ENCODE assay signal across 9 mouse cellular contexts in the genomic region with DNA sequence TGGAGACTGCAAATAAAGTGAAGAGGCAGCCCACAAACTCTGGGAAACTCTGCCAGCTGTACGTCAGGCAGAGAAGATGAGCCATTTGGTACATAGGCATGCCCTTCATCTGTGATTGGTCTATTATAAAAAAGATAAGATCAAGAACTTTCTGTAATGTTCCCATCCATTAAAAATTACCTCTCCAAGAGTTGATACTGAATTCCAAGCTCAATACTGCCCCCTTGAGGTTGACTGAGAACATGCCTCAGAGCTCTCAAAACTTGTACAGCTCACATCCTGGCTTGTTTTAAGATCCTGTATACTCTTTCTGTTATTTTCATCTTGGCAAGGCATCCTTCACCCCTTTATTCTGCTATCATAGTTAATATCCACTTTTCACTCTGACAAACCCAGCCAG. TPM values are rescaled to one million over a fixed set of nuclear protein-coding genes. Genes with fewer than 3 reads are reported as not detected.
DNase-seq lines count a peak whose midpoint lies in the region; ATAC-seq and TF ChIP-seq lines count a peak whose summit lies in the region.
"Had no signal": no experiment of that assay in that cellular context is flagged by ENCODE, and none has a peak within 500 bp of the region (broad histone marks: within the 10 kb centered on the region; RNA-seq: fewer than 3 reads in every experiment).

No protein-coding gene starts in this region.

- H3K27ac ChIP-seq in hindbrain, embryonic 11.5 days (ENCODE audit: low read depth, low read length) = no peak overlapping the region
- no peak overlapping the region for H3K27ac ChIP-seq in hindbrain, embryonic 16.5 days (ENCODE audit: low read depth, low read length)
- no peak overlapping the region for H3K27ac ChIP-seq in thymus, adult 2 months (ENCODE audit: control insufficient read depth, insufficient read depth, low read length)
- no peak overlapping the region for H3K27ac ChIP-seq in liver, adult 2 months (replicated peaks; ENCODE audit: insufficient read depth, low read depth, low read length)

- no peak for TF ChIP-seq CTCF in thymus, adult 2 months (IDR thresholded peaks at IDR 0.05; ENCODE audit: borderline replicate concordance, control insufficient read depth, extremely low read depth, insufficient read depth, low read length, poor library complexity)
- peak; percentile 36 for TF ChIP-seq CTCF in liver, adult 2 months (IDR thresholded peaks at IDR 0.05; ENCODE audit: low read depth, low read length)

- H3K9me3 ChIP-seq in hindbrain, embryonic 11.5 days (ENCODE audit: control insufficient read depth, low read length) = no peaks in the 10 kb centered on the region
- H3K9me3 ChIP-seq in hindbrain, embryonic 16.5 days (ENCODE audit: control insufficient read depth, low read length) = no peaks in the 10 kb centered on the region

- no peaks in the 10 kb centered on the region for H3K36me3 ChIP-seq in hindbrain, embryonic 11.5 days (ENCODE audit: control insufficient read depth, insufficient read depth, low read length)
- H3K36me3 ChIP-seq in hindbrain, embryonic 16.5 days (ENCODE audit: control insufficient read depth, insufficient read depth, low read length) = no peaks in the 10 kb centered on the region
- H3K36me3 ChIP-seq in thymus, adult 2 months (ENCODE audit: control insufficient read depth, insufficient read depth, low read length) = no peaks in the 10 kb centered on the region
- no peaks in the 10 kb centered on the region for H3K36me3 ChIP-seq in liver, adult 2 months (ENCODE audit: control insufficient read depth, insufficient read depth, low read length)

- H3K9ac ChIP-seq in hindbrain, embryonic 11.5 days (ENCODE audit: low read depth, low read length) = no peak overlapping the region
- no peak overlapping the region for H3K9ac ChIP-seq in hindbrain, embryonic 16.5 days (ENCODE audit: low read depth, low read length)
- H3K9ac ChIP-seq in liver, adult 2 months (ENCODE audit: low read depth, low read length) = no peak overlapping the region

- H3K27me3 ChIP-seq in hindbrain, embryonic 11.5 days (ENCODE audit: control insufficient read depth, insufficient read depth, low read length) = no peaks in the 10 kb centered on the region
- no peaks in the 10 kb centered on the region for H3K27me3 ChIP-seq in hindbrain, embryonic 16.5 days (replicated peaks; ENCODE audit: control insufficient read depth, insufficient read depth, low read length)
- H3K27me3 ChIP-seq in thymus, adult 2 months (ENCODE audit: control insufficient read depth, insufficient read depth, low read length) = no peaks in the 10 kb centered on the region
- no peaks in the 10 kb centered on the region for H3K27me3 ChIP-seq in liver, adult 2 months (ENCODE audit: control insufficient read depth, insufficient read depth, low read length)

- no peak overlapping the region for H3K4me2 ChIP-seq in hindbrain, embryonic 11.5 days (replicated peaks; ENCODE audit: low read depth, low read length)
- H3K4me2 ChIP-seq in hindbrain, embryonic 16.5 days (ENCODE audit: low read length) = no peak overlapping the region

- no peak overlapping the region for H3K4me3 ChIP-seq in hindbrain, embryonic 11.5 days (ENCODE audit: low read depth, low read length)
- no peak overlapping the region for H3K4me3 ChIP-seq in hindbrain, embryonic 16.5 days (ENCODE audit: low read length)
- no peak overlapping the region for H3K4me3 ChIP-seq in thymus, adult 2 months (ENCODE audit: control insufficient read depth, insufficient read depth, low read length)
- H3K4me3 ChIP-seq in liver, adult 2 months (ENCODE audit: insufficient read depth, low read depth, low read length) = no peak overlapping the region

- H3K79me2 ChIP-seq in liver, adult 2 months (ENCODE audit: control insufficient read depth, insufficient read depth, low read length) = no peaks in the 10 kb centered on the region

- no peak for ATAC-seq in hindbrain, embryonic 11.5 days (ENCODE audit: low FRiP score)
- ATAC-seq in hindbrain, embryonic 16.5 days = no peak

- TF ChIP-seq POLR2A in thymus, adult 2 months (IDR thresholded peaks at IDR 0.05; ENCODE audit: control insufficient read depth, extremely low read depth, insufficient read depth, low read length, poor library complexity) = no peak
- TF ChIP-seq POLR2A in liver, adult 2 months (IDR thresholded peaks at IDR 0.05; ENCODE audit: extremely low read depth, insufficient read depth, low read length) = no peak

- H3K4me1 ChIP-seq in hindbrain, embryonic 11.5 days (replicated peaks; ENCODE audit: control insufficient read depth, insufficient read depth, low read length) = no peaks in the 10 kb centered on the region
- no peaks in the 10 kb centered on the region for H3K4me1 ChIP-seq in hindbrain, embryonic 16.5 days (ENCODE audit: control insufficient read depth, insufficient read depth, low read depth, low read length)
- H3K4me1 ChIP-seq in thymus, adult 2 months (replicated peaks; ENCODE audit: control insufficient read depth, insufficient read depth, low read length) = no peaks in the 10 kb centered on the region
- no peaks in the 10 kb centered on the region for H3K4me1 ChIP-seq in liver, adult 2 months (ENCODE audit: control insufficient read depth, insufficient read depth, low read length)

- WGBS in hindbrain, embryonic 11.5 days = 75% methylated on average over 1 of the region's 1 CpGs
- WGBS in hindbrain, embryonic 16.5 days = 85% methylated on average over 1 of the region's 1 CpGs
- 71% methylated on average over 1 of the region's 1 CpGs for WGBS in thymus, adult 2 months
- 72% methylated on average over 1 of the region's 1 CpGs for WGBS in liver, adult 2 months

- DNase-seq in hindbrain, embryonic 11.5 days (ENCODE audit: low spot score) = peak; percentile 64
- DNase-seq in thymus, adult 2 months = peak; percentile 2
- DNase-seq in thymus, postnatal 36 days = no peak
- DNase-seq in c-Kit-positive CD71-positive TER-119-positive erythroid progenitor cells, embryonic 14.5 days (ENCODE audit: low spot score) = peak; percentile 83
- DNase-seq in liver, adult 2 months (ENCODE audit: extremely low read depth, low read depth, low spot score) = peak; percentile 29
- no peak for DNase-seq in spleen, postnatal 36 days (ENCODE audit: low spot score in 2 of 2)
- no peak for DNase-seq in lung, postnatal 14 days

RNA-seq across cellular contexts. Expression of gene Hbb-bt, which starts 6.9 kb away (rescaled TPM):
- polyA plus RNA-seq in hindbrain, embryonic 11.5 days (2014; fragmentation: Nextera tagmentation; extraction: Ambion mirVana) = 658 and 732 TPM in 2 replicates
- 1,299 and 1,681 TPM in 2 replicates for polyA plus RNA-seq in hindbrain, embryonic 16.5 days (2015; fragmentation: Nextera tagmentation; extraction: Ambion mirVana)
- 168 and 261 TPM in 2 replicates for polyA plus RNA-seq in thymus, adult 2 months (2012; rRNA removed)
- total RNA-seq in liver, adult 2 months (2014; rRNA removed) = 116 and 144 TPM in 2 replicates
- polyA plus RNA-seq in liver, adult 2 months (2012; rRNA removed) = 56.2 and 75.5 TPM in 2 replicates

RNA-seq across cellular contexts. Expression of gene Olfr67, which starts 15.2 kb away (rescaled TPM):
- polyA plus RNA-seq in hindbrain, embryonic 11.5 days (2014; fragmentation: Nextera tagmentation; extraction: Ambion mirVana) = not detected in 2 replicates
- polyA plus RNA-seq in hindbrain, embryonic 16.5 days (2015; fragmentation: Nextera tagmentation; extraction: Ambion mirVana) = not detected in 2 replicates
- polyA plus RNA-seq in thymus, adult 2 months (2012; rRNA removed) = not detected in 2 replicates
- total RNA-seq in liver, adult 2 months (2014; rRNA removed) = not detected in 2 replicates
- not detected in 2 replicates for polyA plus RNA-seq in liver, adult 2 months (2012; rRNA removed)
- polyA plus RNA-seq: lung, embryonic 16.5 days had no signal

RNA-seq across cellular contexts. Expression of gene Hbb-bs, which starts 21.0 kb away (rescaled TPM):
- polyA plus RNA-seq in hindbrain, embryonic 11.5 days (2014; fragmentation: Nextera tagmentation; extraction: Ambion mirVana) = 266 and 269 TPM in 2 replicates
- 4,904 and 5,594 TPM in 2 replicates for polyA plus RNA-seq in hindbrain, embryonic 16.5 days (2015; fragmentation: Nextera tagmentation; extraction: Ambion mirVana)
- polyA plus RNA-seq in thymus, adult 2 months (2012; rRNA removed) = 1,784 and 2,649 TPM in 2 replicates
- total RNA-seq in liver, adult 2 months (2014; rRNA removed) = 760 and 1,100 TPM in 2 replicates
- 551 and 848 TPM in 2 replicates for polyA plus RNA-seq in liver, adult 2 months (2012; rRNA removed)

RNA-seq across cellular contexts. Expression of gene Olfr68, which starts 27.4 kb away (rescaled TPM):
- not detected in 2 replicates for polyA plus RNA-seq in hindbrain, embryonic 11.5 days (2014; fragmentation: Nextera tagmentation; extraction: Ambion mirVana)
- polyA plus RNA-seq in hindbrain, embryonic 16.5 days (2015; fragmentation: Nextera tagmentation; extraction: Ambion mirVana) = not detected in 2 replicates
- polyA plus RNA-seq in thymus, adult 2 months (2012; rRNA removed) = not detected in 2 replicates
- total RNA-seq in liver, adult 2 months (2014; rRNA removed) = not detected in 2 replicates
- polyA plus RNA-seq in liver, adult 2 months (2012; rRNA removed) = not detected in 2 replicates
- polyA plus RNA-seq: lung, embryonic 16.5 days had no signal

RNA-seq across cellular contexts. Expression of gene Hbb-bh2, which starts 33.5 kb away (rescaled TPM):
- polyA plus RNA-seq in hindbrain, embryonic 11.5 days (2014; fragmentation: Nextera tagmentation; extraction: Ambion mirVana) = not detected in 2 replicates
- not detected in 2 replicates for polyA plus RNA-seq in hindbrain, embryonic 16.5 days (2015; fragmentation: Nextera tagmentation; extraction: Ambion mirVana)
- not detected in 2 replicates for polyA plus RNA-seq in thymus, adult 2 months (2012; rRNA removed)
- total RNA-seq in liver, adult 2 months (2014; rRNA removed) = not detected in 2 replicates
- not detected in 2 replicates for polyA plus RNA-seq in liver, adult 2 months (2012; rRNA removed)
- polyA plus RNA-seq: lung, embryonic 16.5 days had no signal

Comparison
In these comparisons a context has a peak if more than half of its experiments do, and no peak if none do; other contexts are left out.
1. DNase-seq: peak in hindbrain, embryonic 11.5 days (single experiment), thymus, adult 2 months (single experiment), c-Kit-positive CD71-positive TER-119-positive erythroid progenitor cells, embryonic 14.5 days (single experiment) and liver, adult 2 months (single experiment); none in thymus, postnatal 36 days (0 of 2), spleen, postnatal 36 days (0 of 2) and lung, postnatal 14 days (single experiment).